Mouse (Mus musculus) midbrain, embryonic 15.5 days (tissue): ENCODE data around the gene Fam174b. TPM values are rescaled to one million over a fixed set of nuclear protein-coding genes. Genes with fewer than 3 reads are reported as not detected.

ENCODE experiments used
- ATAC-seq: fragments of 200-750 bp; cut with Nextera tagmentation; replicated peaks from 2 replicates; pipeline ENCODE4 v1.8.0; 2017; ENCODE audit warnings: moderate TSS enrichment
- H3K27ac ChIP-seq: fragments of 300-500 bp; sonication (generic); 2 replicates; pipeline ENCODE4 v1.5.1; 2015; ENCODE audit warnings: mild to moderate bottlenecking, inconsistent platforms
- H3K27me3 ChIP-seq: fragments of 300-500 bp; sonication (generic); replicated peaks from 2 replicates; pipeline ENCODE4 v1.6.1; 2015; ENCODE audit warnings: inconsistent platforms
- H3K36me3 ChIP-seq: fragments of 300-500 bp; sonication (generic); replicated peaks from 2 replicates; pipeline ENCODE4 v1.6.1; 2015; ENCODE audit warnings: inconsistent platforms
- H3K4me1 ChIP-seq: fragments of 300-500 bp; sonication (generic); 2 replicates; pipeline ENCODE4 v1.6.1; 2015; ENCODE audit warnings: inconsistent platforms
- H3K4me2 ChIP-seq: fragments of 300-500 bp; sonication (generic); 2 replicates; pipeline ENCODE4 v1.6.1; 2015; ENCODE audit warnings: inconsistent platforms, mild to moderate bottlenecking, moderate library complexity
- H3K4me3 ChIP-seq: fragments of 300-500 bp; sonication (generic); 2 replicates; pipeline ENCODE4 v1.5.1; 2015; ENCODE audit warnings: mild to moderate bottlenecking, inconsistent platforms
- H3K9ac ChIP-seq: fragments of 300-500 bp; sonication (generic); 2 replicates; pipeline ENCODE4 v1.6.1; 2015; ENCODE audit warnings: mild to moderate bottlenecking, inconsistent platforms
- H3K9me3 ChIP-seq: fragments of 300-500 bp; sonication (generic); 2 replicates; pipeline ENCODE4 v1.6.1; 2016; ENCODE audit warnings: inconsistent platforms
- whole genome bisulfite sequencing: fragments of 180-500 bp; shearing (Covaris S2); methylation state at CpG from one replicate; pipeline ENCODE4 v1.1.7; 2015; ENCODE audit warnings: mixed read lengths; 5-methylcytosine and 5-hydroxymethylcytosine counted together
- polyA plus RNA-seq: library from polyadenylated mRNA; unstranded; fragments of >200 nt; fragmentation: Nextera tagmentation; extraction: Ambion mirVana; gene quantifications from 2 replicates; pipeline ENCODE4 v1.2.1, GENCODE M21; 2015

Fam174b gene
- 34.4 and 36.1 TPM in 2 replicates for polyA plus RNA-seq

DNA sequence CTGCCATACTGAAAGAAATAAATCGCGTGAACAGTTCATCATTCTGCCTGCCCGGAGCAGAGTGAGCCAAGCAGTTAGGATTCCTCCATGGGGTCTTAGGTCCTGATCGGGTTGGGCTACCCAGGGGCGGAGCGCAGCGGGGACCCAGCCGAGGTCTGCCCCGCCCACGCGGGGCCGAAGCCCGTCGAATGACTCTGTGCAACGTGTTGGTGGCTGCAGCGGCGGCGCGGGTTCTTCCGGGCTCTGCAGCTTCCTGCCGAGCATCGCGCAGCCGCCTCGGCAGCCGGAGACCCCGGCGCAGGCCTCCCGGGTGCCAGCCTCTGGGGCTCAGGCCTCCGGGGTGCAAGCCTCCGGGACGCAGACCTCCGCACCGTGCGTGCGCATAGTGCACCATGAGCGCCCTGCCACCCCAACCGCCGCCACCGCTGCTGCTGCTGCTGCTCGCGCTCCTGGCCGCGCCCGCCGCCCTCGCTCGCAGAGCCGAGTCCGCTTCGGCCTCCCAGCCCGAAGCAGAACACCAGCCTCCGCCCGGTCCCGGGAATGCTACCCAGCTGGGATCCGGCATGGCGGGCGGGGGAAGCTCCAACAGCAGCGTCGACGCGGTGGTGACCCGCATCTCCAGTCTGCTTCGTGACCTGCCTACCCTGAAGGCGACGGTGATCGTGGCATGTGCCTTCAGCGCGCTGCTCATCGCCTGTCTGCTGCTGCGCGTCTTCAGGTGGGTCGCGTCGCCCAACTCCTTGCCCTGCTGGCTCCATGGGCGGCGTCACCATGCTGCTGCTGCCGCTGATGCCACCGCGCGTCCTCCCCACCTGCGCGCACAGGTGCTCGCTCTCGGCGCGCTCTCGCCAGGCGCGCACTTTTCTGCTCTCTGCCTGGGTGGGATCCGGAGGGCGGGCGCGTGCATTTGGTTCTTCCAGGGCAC is at the start of gene Fam174b:
Gene Fam174b (plus strand): TSS at position 192 of the 925 bp plus-strand sequence.
- Histone ChIP-seq H3K9ac (peak within 1 kb of the TSS; percentile 82), H3K4me1 (peaks cover 22% of the 10 kb centered on the region), H3K27me3 (no peaks in the 10 kb centered on the region; the same call in 1 of the 2 replicates), H3K27ac (peak within 1 kb of the TSS; percentile 91), H3K9me3 (no peaks in the 10 kb centered on the region), H3K4me3 (peak within 1 kb of the TSS; percentile 66), H3K4me2 (peak within 1 kb of the TSS; percentile 71), H3K36me3 (no peaks in the 10 kb centered on the region)
- WGBS = under 1% methylated on average over 94 of the region's 94 CpGs
- ATAC-seq = peak; percentile 90

DNA sequence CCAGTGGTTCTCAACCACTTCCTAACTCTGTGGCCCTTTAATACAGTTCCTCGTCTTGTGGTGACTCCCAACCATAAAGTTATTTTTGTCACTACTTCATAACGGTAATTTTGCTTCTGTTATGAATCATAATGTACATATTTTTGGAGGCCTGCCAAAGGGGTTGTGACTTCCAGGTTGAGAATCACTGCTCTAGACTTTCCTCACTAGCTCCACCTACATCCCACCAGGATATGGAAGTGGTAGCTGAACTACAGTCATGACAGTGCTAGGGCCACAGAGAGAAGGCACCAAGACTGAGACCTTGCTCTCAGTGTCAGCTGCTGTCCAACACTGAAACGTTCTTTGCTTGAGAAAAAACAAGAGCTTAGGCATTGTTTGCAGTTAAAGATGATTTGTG is 43.0 kb upstream of the Fam174b start:
- H3K9me3 ChIP-seq = no peaks in the 10 kb centered on the region
- H3K36me3 ChIP-seq = no peaks in the 10 kb centered on the region
- ATAC-seq = no peak
- no peak overlapping the region for H3K4me3 ChIP-seq
- WGBS = 78% methylated on average over 3 of the region's 3 CpGs
- no peak overlapping the region for H3K27ac ChIP-seq
- no peaks in the 10 kb centered on the region for H3K27me3 ChIP-seq
- no peaks in the 10 kb centered on the region for H3K4me1 ChIP-seq
- H3K9ac ChIP-seq = no peak overlapping the region
- no peak overlapping the region for H3K4me2 ChIP-seq

DNA sequence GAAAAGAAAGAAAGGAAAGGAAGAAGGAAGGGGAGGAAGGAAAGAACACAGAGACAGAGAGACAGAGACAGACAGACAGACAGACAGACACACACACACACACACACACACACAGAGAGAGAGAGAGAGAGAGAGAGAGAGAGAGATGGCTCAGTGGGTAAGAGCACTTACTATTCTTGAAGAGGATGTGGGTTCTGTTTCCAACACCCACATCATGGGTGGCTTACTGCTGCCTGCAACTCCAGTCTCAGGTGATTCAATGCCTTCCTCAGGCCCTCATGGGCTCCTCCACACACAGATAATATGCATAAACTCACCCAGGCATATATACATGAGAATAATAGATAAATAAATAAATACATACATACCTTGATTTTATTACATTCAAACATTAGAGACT is 35.8 kb upstream of the Fam174b start:
- Histone ChIP-seq H3K4me3 (no peak overlapping the region), H3K9ac (no peak overlapping the region), H3K27ac (no peak overlapping the region), H3K36me3 (no peaks in the 10 kb centered on the region), H3K27me3 (no peaks in the 10 kb centered on the region), H3K4me1 (no peaks in the 10 kb centered on the region), H3K9me3 (no peaks in the 10 kb centered on the region), H3K4me2 (no peak overlapping the region)
- no peak for ATAC-seq

DNA sequence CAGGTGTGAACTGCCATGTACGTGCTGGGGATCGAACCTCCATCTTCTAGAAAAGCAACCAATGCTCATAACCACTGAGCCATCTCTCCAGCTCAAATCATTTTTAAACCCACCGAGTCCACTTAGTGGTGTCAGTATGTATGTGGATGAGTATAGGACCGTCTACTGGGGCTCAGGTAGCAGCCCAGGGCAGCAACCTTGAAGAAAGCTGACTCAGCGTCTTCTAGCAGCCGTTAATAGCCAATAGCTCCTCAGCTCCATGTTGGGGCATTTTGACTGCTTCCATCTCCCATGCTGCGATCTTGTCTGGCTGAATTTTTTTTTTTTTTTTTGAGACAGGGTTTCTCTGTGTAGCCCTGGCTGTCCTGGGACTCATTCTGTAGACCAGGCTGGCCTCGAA is 26.6 kb upstream of the Fam174b start:
- Histone ChIP-seq H3K4me2 (no peak overlapping the region), H3K9ac (no peak overlapping the region), H3K27me3 (no peaks in the 10 kb centered on the region), H3K27ac (no peak overlapping the region), H3K4me3 (no peak overlapping the region), H3K4me1 (0 out of 2 replicates have a peak, but pooled peaks cover 4% of the 10 kb centered on the region), H3K9me3 (no peaks in the 10 kb centered on the region), H3K36me3 (no peaks in the 10 kb centered on the region)
- ATAC-seq = no peak
- WGBS = 92% methylated on average over 8 of the region's 8 CpGs

DNA sequence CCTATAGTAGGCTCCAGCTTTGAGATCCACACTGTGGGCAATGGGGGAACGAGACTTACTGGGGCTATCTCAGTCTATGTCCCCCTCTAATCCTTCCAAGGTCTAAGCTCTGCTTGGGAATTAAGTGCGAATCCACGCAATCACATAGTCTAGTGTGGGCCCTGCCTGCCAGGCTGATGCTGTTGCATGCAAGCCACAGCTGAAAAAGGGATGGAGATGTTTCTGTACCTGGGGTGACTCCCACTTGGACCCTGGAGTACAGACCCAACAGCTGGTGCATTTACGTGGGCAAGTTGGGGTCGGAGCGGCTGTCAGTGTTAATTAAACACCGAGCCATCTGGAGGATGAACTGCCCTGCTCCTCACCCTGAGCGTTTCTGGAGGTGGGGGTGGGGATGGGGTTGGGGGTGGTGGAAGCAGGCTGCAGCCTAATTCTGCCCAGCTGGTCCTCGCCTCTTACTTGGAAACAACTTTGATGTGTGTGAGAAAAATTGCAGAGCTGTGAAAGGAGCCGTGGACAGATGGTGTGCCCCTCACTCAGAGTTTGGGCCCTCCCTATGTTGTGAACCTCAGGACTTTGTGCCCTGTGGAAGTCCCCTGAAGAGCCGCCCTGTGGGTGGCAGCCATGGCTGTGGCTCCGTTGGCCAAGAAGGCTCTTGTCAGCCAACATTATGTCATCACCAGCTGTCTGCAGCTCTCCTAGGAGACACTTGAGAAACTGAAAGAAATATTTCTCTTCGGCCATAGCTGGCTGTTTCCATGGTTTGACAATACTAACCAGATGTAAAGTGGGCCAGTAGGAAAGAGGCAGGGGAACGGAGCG is 24.0 kb upstream of the Fam174b start:
- Histone ChIP-seq H3K27ac (0 out of 2 replicates have a peak overlapping the region, but pooled peaks have one; percentile 23), H3K36me3 (no peaks in the 10 kb centered on the region), H3K4me3 (no peak overlapping the region), H3K9me3 (no peaks in the 10 kb centered on the region), H3K27me3 (no peaks in the 10 kb centered on the region), H3K4me2 (no peak overlapping the region), H3K9ac (no peak overlapping the region), H3K4me1 (peaks cover 4% of the 10 kb centered on the region; the same call in 1 of the 2 replicates)
- 44% methylated on average over 15 of the region's 15 CpGs for WGBS
- ATAC-seq = peak; percentile 74

GRCm38 (mm10) chr7:73716841-73717240 is 23.3 kb upstream of the Fam174b start:
- Histone ChIP-seq H3K27me3 (no peaks in the 10 kb centered on the region), H3K4me2 (no peak overlapping the region), H3K9me3 (no peaks in the 10 kb centered on the region), H3K4me3 (no peak overlapping the region), H3K9ac (no peak overlapping the region), H3K36me3 (no peaks in the 10 kb centered on the region), H3K27ac (no peak overlapping the region), H3K4me1 (peaks cover 4% of the 10 kb centered on the region; the same call in 1 of the 2 replicates)
- WGBS = 43% methylated on average over 3 of the region's 3 CpGs
- ATAC-seq = no peak

GRCm38 (mm10) chr7:73718031-73718430 is 22.1 kb upstream of the Fam174b start:
- H3K9ac ChIP-seq = no peak overlapping the region
- H3K9me3 ChIP-seq = no peaks in the 10 kb centered on the region
- no peaks in the 10 kb centered on the region for H3K36me3 ChIP-seq
- H3K27me3 ChIP-seq = no peaks in the 10 kb centered on the region
- H3K4me2 ChIP-seq = no peak overlapping the region
- H3K4me3 ChIP-seq = no peak overlapping the region
- H3K27ac ChIP-seq = peak overlapping the region; percentile 39
- peaks cover 4% of the 10 kb centered on the region; the same call in 1 of the 2 replicates for H3K4me1 ChIP-seq
- 69% methylated on average over 10 of the region's 10 CpGs for WGBS
- ATAC-seq = no peak

- ATAC-seq = no peak; the same call in 1 of the 2 replicates
- Histone ChIP-seq H3K4me1 (peaks cover 4% of the 10 kb centered on the region; the same call in 1 of the 2 replicates), H3K4me2 (no peak overlapping the region), H3K9me3 (no peaks in the 10 kb centered on the region), H3K9ac (no peak overlapping the region), H3K4me3 (no peak overlapping the region), H3K27me3 (no peaks in the 10 kb centered on the region), H3K27ac (peak overlapping the region; percentile 58), H3K36me3 (no peaks in the 10 kb centered on the region)
- 50% methylated on average over 5 of the region's 5 CpGs for WGBS
Measured at GRCm38 (mm10) chr7:73718497-73719007, 21.6 kb upstream of the Fam174b start.

GRCm38 (mm10) chr7:73721046-73721445 is 19.1 kb upstream of the Fam174b start:
- WGBS = 52% methylated on average over 3 of the region's 3 CpGs
- no peak overlapping the region for H3K4me3 ChIP-seq
- peaks cover 4% of the 10 kb centered on the region; the same call in 1 of the 2 replicates for H3K4me1 ChIP-seq

DNA sequence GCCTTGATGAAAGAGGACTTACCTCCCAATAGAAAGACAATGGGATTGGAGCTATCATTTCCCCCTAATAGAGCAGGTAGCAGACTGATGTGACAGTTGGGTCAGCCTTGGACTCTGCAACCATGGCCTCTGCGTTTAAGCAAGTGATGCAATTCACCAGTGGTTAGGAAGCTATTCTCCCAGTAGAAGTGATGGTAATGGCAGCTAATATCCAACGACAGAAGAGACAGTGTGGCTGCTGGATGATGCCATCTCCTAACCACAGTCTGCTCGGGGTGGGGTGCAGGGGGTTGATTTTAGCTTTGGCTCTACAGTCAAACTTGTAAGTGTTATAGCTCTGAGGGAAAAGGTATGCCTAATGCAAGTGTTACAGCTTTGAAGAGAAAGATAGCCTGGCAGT is 18.3 kb upstream of the Fam174b start:
- ATAC-seq = no peak
- no peak overlapping the region for H3K27ac ChIP-seq
- H3K36me3 ChIP-seq = no peaks in the 10 kb centered on the region
- no peak overlapping the region for H3K4me2 ChIP-seq
- H3K4me1 ChIP-seq = peaks cover 4% of the 10 kb centered on the region; the same call in 1 of the 2 replicates
- H3K27me3 ChIP-seq = no peaks in the 10 kb centered on the region
- H3K9me3 ChIP-seq = no peaks in the 10 kb centered on the region
- 85% methylated on average over 3 of the region's 3 CpGs for WGBS
- no peak overlapping the region for H3K9ac ChIP-seq
- H3K4me3 ChIP-seq = no peak overlapping the region

More at GRCm38 (mm10) chr7:73721046-73721445, 19.1 kb upstream of the Fam174b start:
- Histone ChIP-seq H3K9me3 (no peaks in the 10 kb centered on the region), H3K4me2 (no peak overlapping the region), H3K27ac (no peak overlapping the region), H3K9ac (no peak overlapping the region), H3K36me3 (no peaks in the 10 kb centered on the region), H3K27me3 (no peaks in the 10 kb centered on the region)
- no peak for ATAC-seq

DNA sequence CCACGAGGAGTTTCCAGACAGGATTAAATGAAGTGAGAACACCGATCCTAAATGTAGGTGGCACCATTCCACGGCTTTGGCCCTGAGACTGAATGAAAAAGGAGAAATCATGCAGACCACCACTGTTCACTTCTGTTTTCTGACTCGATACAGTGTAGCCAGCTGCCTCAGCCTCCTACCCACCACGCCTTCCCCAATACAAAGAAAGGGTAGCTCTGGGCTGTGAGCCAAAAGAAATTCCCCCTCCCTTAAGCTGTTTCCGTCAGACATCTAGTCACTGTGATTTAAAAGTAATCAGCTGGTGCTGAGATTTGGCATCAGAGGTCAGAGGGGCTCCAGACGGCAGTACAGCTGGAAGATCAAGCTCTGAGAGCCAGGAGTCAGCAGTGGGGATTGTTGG is 10.2 kb upstream of the Fam174b start:
- H3K27ac ChIP-seq = no peak overlapping the region
- no peaks in the 10 kb centered on the region for H3K4me1 ChIP-seq
- no peak overlapping the region for H3K9ac ChIP-seq
- WGBS = 40% methylated on average over 7 of the region's 7 CpGs
- H3K9me3 ChIP-seq = no peaks in the 10 kb centered on the region
- H3K4me3 ChIP-seq = no peak overlapping the region
- no peak for ATAC-seq
- H3K4me2 ChIP-seq = no peak overlapping the region
- H3K36me3 ChIP-seq = no peaks in the 10 kb centered on the region
- no peaks in the 10 kb centered on the region for H3K27me3 ChIP-seq

- Histone ChIP-seq H3K4me2 (no peak overlapping the region), H3K4me1 (no peaks in the 10 kb centered on the region), H3K9me3 (no peaks in the 10 kb centered on the region), H3K27me3 (no peaks in the 10 kb centered on the region), H3K9ac (no peak overlapping the region), H3K27ac (no peak overlapping the region), H3K4me3 (no peak overlapping the region), H3K36me3 (no peaks in the 10 kb centered on the region)
- ATAC-seq = no peak
- 58% methylated on average over 10 of the region's 10 CpGs for WGBS
Measured at GRCm38 (mm10) chr7:73730430-73731022, 9.6 kb upstream of the Fam174b start.
